Mouse (Mus musculus): ENCODE measurements around the gene Htt. TPM values are rescaled to one million over a fixed set of nuclear protein-coding genes. Genes with fewer than 3 reads are reported as not detected.

Htt gene
- total and polyA plus RNA-seq, 2 experiments from 2014 or later, result 2.5 to 16.1 TPM

DNA sequence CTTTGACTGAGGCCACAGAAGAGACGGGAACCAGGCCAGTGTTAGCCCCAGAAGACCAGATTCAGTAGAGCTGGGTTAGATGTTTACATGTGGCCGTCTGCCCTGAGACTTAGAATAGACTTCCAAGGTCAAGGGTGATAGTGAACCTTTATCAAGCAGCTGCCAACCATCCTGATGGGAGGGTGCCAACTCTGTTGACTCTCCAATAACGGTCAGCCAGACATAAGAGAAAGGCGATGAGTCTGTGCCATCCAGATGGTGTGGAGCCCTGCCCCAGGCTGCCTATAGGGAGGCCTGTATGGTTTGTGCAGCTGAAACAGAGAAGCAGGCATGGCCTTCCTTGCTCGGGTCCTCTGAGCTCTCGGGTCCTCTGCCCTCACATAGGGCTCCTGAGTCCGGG, 163.0 kb downstream of the Htt start:
- Histone ChIP-seq H3K36me3 (replicated peaks; ENCODE audit: control insufficient read depth, insufficient read depth, low read length) (peaks cover 12% of the 10 kb centered on the region; the same call in 1 of the 2 replicates), H3K9ac (replicated peaks; ENCODE audit: low read depth, low read length) (no peak overlapping the region), H3K4me2 (ENCODE audit: low read depth, low read length) (no peak overlapping the region), H3K27ac (ENCODE audit: low read depth) (no peak overlapping the region), H3K4me1 (ENCODE audit: control insufficient read depth, insufficient read depth) (no peaks in the 10 kb centered on the region), H3K9me3 (replicated peaks; ENCODE audit: control insufficient read depth, low read length) (no peaks in the 10 kb centered on the region), H3K27me3 (ENCODE audit: control insufficient read depth, insufficient read depth, low read length) (no peaks in the 10 kb centered on the region), H3K4me3 (ENCODE audit: low read depth, low read length) (no peak overlapping the region)
- 65% methylated on average over 7 of the region's 7 CpGs for WGBS
- DNase-seq (ENCODE audit: low spot score) (no peak), ATAC-seq (ENCODE audit: insufficient read depth, low read depth) (no peak)
- no peak for TF ChIP-seq CTCF (IDR thresholded peaks at IDR 0.05; ENCODE audit: low read depth)
- no peak for TF ChIP-seq EP300 (IDR thresholded peaks at IDR 0.05; ENCODE audit: low read depth)

DNA sequence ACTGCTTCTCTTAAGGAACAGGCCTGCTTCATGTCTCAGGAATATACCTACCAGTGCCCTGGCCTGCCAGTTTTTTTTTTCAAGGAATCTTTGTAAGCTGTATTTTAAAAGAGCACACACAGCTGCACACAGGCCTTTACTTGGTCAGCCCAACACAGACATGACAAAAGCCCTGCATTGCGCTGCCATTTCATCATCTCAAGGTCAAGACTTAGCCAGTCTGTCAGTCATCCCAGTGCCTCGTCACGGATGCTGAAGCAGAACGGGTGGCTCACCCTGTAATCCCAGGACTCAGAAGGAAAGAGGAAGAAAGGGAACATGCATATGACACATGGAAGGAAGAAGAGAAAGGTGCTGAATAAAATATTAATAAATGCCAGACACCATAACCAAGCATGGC, 166.1 kb downstream of the Htt start:
- Histone ChIP-seq H3K4me3 (ENCODE audit: low read depth, low read length) (no peak overlapping the region), H3K4me2 (ENCODE audit: low read depth, low read length) (no peak overlapping the region), H3K9me3 (replicated peaks; ENCODE audit: control insufficient read depth, low read length) (no peaks in the 10 kb centered on the region), H3K27me3 (ENCODE audit: control insufficient read depth, insufficient read depth, low read length) (no peaks in the 10 kb centered on the region), H3K9ac (replicated peaks; ENCODE audit: low read depth, low read length) (no peak overlapping the region), H3K4me1 (ENCODE audit: control insufficient read depth, insufficient read depth) (peaks cover 16% of the 10 kb centered on the region), H3K27ac (ENCODE audit: low read depth) (no peak overlapping the region), H3K36me3 (replicated peaks; ENCODE audit: control insufficient read depth, insufficient read depth, low read length) (peaks cover 12% of the 10 kb centered on the region; the same call in 1 of the 2 replicates)
- TF ChIP-seq EP300 (IDR thresholded peaks at IDR 0.05; ENCODE audit: low read depth), result no peak
- TF ChIP-seq CTCF (IDR thresholded peaks at IDR 0.05; ENCODE audit: low read depth), result no peak
- DNase-seq (ENCODE audit: low spot score) (no peak), ATAC-seq (ENCODE audit: insufficient read depth, low read depth) (no peak)
- 88% methylated on average over 4 of the region's 4 CpGs for WGBS

DNA sequence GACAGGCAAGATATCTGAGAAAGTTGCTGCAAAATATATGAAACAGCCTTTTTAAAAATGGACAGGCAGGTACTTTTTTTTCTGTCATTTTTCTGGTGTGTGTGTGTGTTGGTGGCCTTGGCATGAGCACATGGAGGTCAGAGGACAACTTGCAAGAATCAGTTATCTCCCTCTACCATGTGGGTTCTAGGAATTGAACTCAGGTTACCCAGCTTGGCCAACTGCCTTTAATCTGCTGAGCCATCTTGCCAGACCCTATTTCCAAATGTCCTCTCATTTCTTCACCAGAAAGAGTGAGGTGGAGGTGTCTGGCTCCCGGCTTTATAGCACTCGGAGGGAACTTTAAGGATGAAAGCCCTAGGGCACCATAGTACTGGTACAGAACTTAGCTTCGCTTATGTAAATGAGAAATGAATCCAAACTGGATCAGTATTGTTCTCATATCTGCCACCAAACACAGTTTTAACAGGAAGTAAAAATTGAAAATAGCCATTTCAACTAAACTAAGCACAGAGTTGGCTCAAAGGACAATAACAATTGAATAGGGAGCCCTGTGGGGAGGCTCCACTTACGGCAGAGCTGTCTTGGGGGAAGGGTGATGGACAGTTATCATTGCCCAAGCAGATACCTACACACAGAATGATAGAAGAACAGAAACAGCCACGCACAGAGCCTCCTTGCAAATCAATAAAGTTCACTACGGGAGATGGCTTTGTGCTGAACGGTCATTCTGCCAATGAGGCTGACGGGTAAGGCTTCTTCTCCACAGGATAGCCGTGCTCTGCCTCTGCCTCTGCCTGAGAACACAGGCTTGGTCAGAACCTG, 168.8 kb downstream of the Htt start:
- 90% methylated on average over 9 of the region's 9 CpGs for whole genome bisulfite sequencing
- Histone ChIP-seq H3K9ac (replicated peaks; ENCODE audit: low read depth, low read length) (no peak overlapping the region), H3K4me1 (ENCODE audit: control insufficient read depth, insufficient read depth) (peaks cover 16% of the 10 kb centered on the region), H3K27me3 (ENCODE audit: control insufficient read depth, insufficient read depth, low read length) (no peaks in the 10 kb centered on the region), H3K27ac (ENCODE audit: low read depth) (peak overlapping the region; percentile 85), H3K36me3 (replicated peaks; ENCODE audit: control insufficient read depth, insufficient read depth, low read length) (no peaks in the 10 kb centered on the region), H3K9me3 (replicated peaks; ENCODE audit: control insufficient read depth, low read length) (no peaks in the 10 kb centered on the region), H3K4me2 (ENCODE audit: low read depth, low read length) (no peak overlapping the region), H3K4me3 (ENCODE audit: low read depth, low read length) (no peak overlapping the region)
- no peak for DNase-seq (ENCODE audit: low spot score)
- TF ChIP-seq CTCF (IDR thresholded peaks at IDR 0.05; ENCODE audit: low read depth) (no peak), EP300 (IDR thresholded peaks at IDR 0.05; ENCODE audit: low read depth) (no peak)
- ATAC-seq (ENCODE audit: insufficient read depth, low read depth), result no peak

DNA sequence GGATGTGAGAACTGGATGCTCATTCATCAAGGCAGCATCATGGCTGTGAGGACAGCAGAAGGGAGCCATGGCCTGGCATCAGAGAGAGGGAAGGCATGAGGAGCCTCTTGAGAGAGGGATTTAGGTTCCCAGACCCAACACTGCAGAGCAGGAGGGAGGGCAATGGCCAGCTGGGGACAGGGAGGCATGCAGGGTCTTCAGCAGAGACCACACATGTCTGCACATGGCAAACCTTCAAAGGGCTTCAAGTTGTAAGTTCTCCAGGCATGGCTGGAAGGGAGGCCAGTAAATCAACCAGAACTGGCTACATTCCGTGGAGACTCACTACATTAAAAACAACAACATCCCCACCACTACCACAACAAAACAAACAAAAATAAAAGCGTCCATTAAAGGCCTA, 169.6 kb downstream of the Htt start:
- ATAC-seq (ENCODE audit: insufficient read depth, low read depth) (no peak), DNase-seq (ENCODE audit: low spot score) (no peak)
- H3K27ac ChIP-seq (ENCODE audit: low read depth), result peak overlapping the region; percentile 85
- H3K9ac ChIP-seq (replicated peaks; ENCODE audit: low read depth, low read length), result no peak overlapping the region
- no peaks in the 10 kb centered on the region for H3K9me3 ChIP-seq (replicated peaks; ENCODE audit: control insufficient read depth, low read length)
- whole genome bisulfite sequencing, result 75% methylated on average over 2 of the region's 2 CpGs
- H3K4me2 ChIP-seq (ENCODE audit: low read depth, low read length), result no peak overlapping the region
- peaks cover 16% of the 10 kb centered on the region for H3K4me1 ChIP-seq (ENCODE audit: control insufficient read depth, insufficient read depth)
- H3K36me3 ChIP-seq (replicated peaks; ENCODE audit: control insufficient read depth, insufficient read depth, low read length), result no peaks in the 10 kb centered on the region
- H3K4me3 ChIP-seq (ENCODE audit: low read depth, low read length), result no peak overlapping the region
- no peak for TF ChIP-seq EP300 (IDR thresholded peaks at IDR 0.05; ENCODE audit: low read depth)
- no peak for TF ChIP-seq CTCF (IDR thresholded peaks at IDR 0.05; ENCODE audit: low read depth)
- H3K27me3 ChIP-seq (ENCODE audit: control insufficient read depth, insufficient read depth, low read length), result no peaks in the 10 kb centered on the region

DNA sequence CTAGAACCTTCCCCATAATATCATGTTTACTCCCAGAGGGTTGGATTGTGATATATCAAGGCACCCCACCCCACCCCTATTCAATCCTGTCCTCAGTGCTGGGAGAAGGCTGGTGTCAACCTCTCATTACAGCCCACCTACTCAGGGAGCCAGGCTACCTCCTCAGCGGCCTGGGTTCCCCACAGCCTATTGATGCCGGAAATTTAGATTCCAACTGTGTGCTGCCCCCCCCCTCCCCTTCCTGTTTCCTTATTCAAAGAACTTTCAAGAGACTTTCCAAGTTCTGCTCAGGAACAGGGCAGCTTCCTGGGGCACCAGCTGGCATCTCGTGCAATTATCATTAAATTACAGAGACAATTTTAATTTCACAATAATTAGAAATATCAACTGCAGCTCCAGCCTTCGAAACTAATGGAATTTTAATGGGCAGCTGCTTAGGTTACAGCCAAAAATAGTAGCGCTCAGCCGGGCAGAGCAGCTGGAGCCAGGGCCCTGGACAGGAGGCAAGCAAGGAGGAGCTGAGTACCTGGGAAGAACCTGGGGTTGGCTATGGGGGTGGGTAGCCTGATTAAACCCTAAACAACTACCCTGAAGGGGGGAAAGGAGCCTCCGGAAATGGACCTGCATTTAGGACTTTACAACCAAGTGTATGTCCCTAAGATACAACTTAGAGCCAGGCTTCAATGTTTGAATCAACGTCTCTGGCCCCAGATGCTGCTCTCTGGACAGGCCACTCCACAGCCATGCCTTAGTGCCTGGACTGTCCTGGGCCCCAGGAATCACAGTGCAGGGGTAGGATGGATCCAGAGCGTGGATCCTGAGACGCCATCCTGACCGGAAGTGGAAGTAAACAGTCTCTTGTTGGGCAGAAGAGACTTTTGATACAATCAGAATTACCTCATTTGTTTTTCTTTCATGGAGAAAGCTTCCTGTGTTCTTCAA, 170.2 kb downstream of the Htt start:
- DNase-seq (ENCODE audit: low spot score) (no peak), ATAC-seq (ENCODE audit: insufficient read depth, low read depth) (peak; percentile 19; the same call in 1 of the 2 replicates)

More for the DNA sequence above, 170.2 kb downstream of the Htt start:
- H3K4me1 ChIP-seq (ENCODE audit: control insufficient read depth, insufficient read depth), result peaks cover 16% of the 10 kb centered on the region
- H3K9me3 ChIP-seq (replicated peaks; ENCODE audit: control insufficient read depth, low read length), result no peaks in the 10 kb centered on the region
- no peak overlapping the region for H3K4me2 ChIP-seq (ENCODE audit: low read depth, low read length)
- no peaks in the 10 kb centered on the region for H3K27me3 ChIP-seq (ENCODE audit: control insufficient read depth, insufficient read depth, low read length)
- no peak overlapping the region for H3K4me3 ChIP-seq (ENCODE audit: low read depth, low read length)
- H3K27ac ChIP-seq (ENCODE audit: low read depth), result peak overlapping the region; percentile 85
- no peak overlapping the region; the same call in 1 of the 2 replicates for H3K9ac ChIP-seq (replicated peaks; ENCODE audit: low read depth, low read length)
- WGBS, result 23% methylated on average over 11 of the region's 11 CpGs
- TF ChIP-seq CTCF (IDR thresholded peaks at IDR 0.05; ENCODE audit: low read depth), result no peak
- TF ChIP-seq EP300 (IDR thresholded peaks at IDR 0.05; ENCODE audit: low read depth), result no peak
- H3K36me3 ChIP-seq (replicated peaks; ENCODE audit: control insufficient read depth, insufficient read depth, low read length), result no peaks in the 10 kb centered on the region

Measured in heart, postnatal 0 days (tissue).